Mouse (Mus musculus) liver, postnatal 0 days (tissue): Measurements from ENCODE around the gene Ttc23. TPM values are rescaled to one million over a fixed set of nuclear protein-coding genes. Genes with fewer than 3 reads are reported as not detected.
A peak's percentile ranks its signal among the peaks of the same experiment; 100 is the strongest.

Experiments used
- ATAC-seq: fragments of 200-750 bp; cut with Nextera tagmentation; 2 replicates; pipeline ENCODE4 v1.8.0; 2017; ENCODE audit warnings: mild to moderate bottlenecking, moderate library complexity
- DNase-seq: peaks from one replicate; pipeline ENCODE4 v3.0.0-alpha.2; 2016
- H3K27ac ChIP-seq: fragments of 300-500 bp; sonication (generic); 2 replicates; pipeline ENCODE4 v1.5.1; 2014; ENCODE audit warnings: antibody characterized with exemption, moderate library complexity, mild to moderate bottlenecking, low read depth
- H3K27me3 ChIP-seq: fragments of 300-500 bp; sonication (generic); 2 replicates; pipeline ENCODE4 v1.6.1; 2014; ENCODE audit warnings: low read length, control low read depth, mixed read lengths; ENCODE audit not compliant: insufficient read depth
- H3K36me3 ChIP-seq: fragments of 300-500 bp; sonication (generic); replicated peaks from 2 replicates; pipeline ENCODE4 v1.6.1; 2014; ENCODE audit warnings: mild to moderate bottlenecking, control low read depth, low read length, moderate library complexity, mixed read lengths; ENCODE audit not compliant: insufficient read depth
- H3K4me1 ChIP-seq: fragments of 300-500 bp; sonication (generic); 2 replicates; pipeline ENCODE4 v1.6.1; 2014; ENCODE audit warnings: antibody characterized with exemption, mild to moderate bottlenecking, control low read depth; ENCODE audit not compliant: insufficient read depth
- H3K4me2 ChIP-seq: fragments of 300-500 bp; sonication (generic); 2 replicates; pipeline ENCODE4 v1.6.1; 2014; ENCODE audit warnings: low read depth, mild to moderate bottlenecking, low read length, moderate library complexity, mixed read lengths
- H3K4me3 ChIP-seq: fragments of 300-500 bp; sonication (generic); 2 replicates; pipeline ENCODE4 v1.5.1; 2014; ENCODE audit warnings: low read depth, low read length
- H3K9ac ChIP-seq: fragments of 300-500 bp; sonication (generic); replicated peaks from 2 replicates; pipeline ENCODE4 v1.6.1; 2014; ENCODE audit warnings: mild to moderate bottlenecking, moderate library complexity
- H3K9me3 ChIP-seq: fragments of 300-500 bp; sonication (generic); 2 replicates; pipeline ENCODE4 v1.6.1; 2016; ENCODE audit warnings: mild to moderate bottlenecking, control low read depth, low read length, mixed read lengths
- CTCF ChIP-seq: sonication (generic); IDR thresholded peaks from 2 replicates; pipeline ENCODE4 v1.5.1; 2016; ENCODE audit warnings: antibody characterized with exemption, low read depth
- EP300 ChIP-seq: IDR thresholded peaks from 2 replicates; pipeline ENCODE4 v1.6.1; 2016; ENCODE audit warnings: antibody characterized with exemption, low read depth, mild to moderate bottlenecking
- WGBS: fragments of 180-500 bp; shearing (Covaris S2); extraction: QIAGEN DNeasy Blood & Tissue Kit; methylation state at CpG from one replicate; pipeline ENCODE4 v1.1.7; 2014; ENCODE audit not compliant: insufficient replicate concordance; 5-methylcytosine and 5-hydroxymethylcytosine counted together
- polyA plus RNA-seq: library from polyadenylated mRNA; unstranded; fragments of >200 nt; fragmentation: Nextera tagmentation; extraction: Ambion mirVana; gene quantifications from 2 replicates; pipeline ENCODE4 v1.2.1, GENCODE M21; 2015

The Ttc23 gene
- polyA plus RNA-seq, 1 experiment from 2014 or later, result 8.4 TPM

GRCm38 (mm10) chr7:67613795-67614463 is 33.3 kb upstream of the Ttc23 start:
- no peaks in the 10 kb centered on the region for H3K9me3 ChIP-seq
- ATAC-seq (no peak), DNase-seq (no peak)
- no peak overlapping the region for H3K27ac ChIP-seq
- TF ChIP-seq CTCF, result no peak
- peak; percentile 16; the same call in 1 of the 2 replicates for TF ChIP-seq EP300
- WGBS, result 75% methylated on average over 10 of the region's 10 CpGs
- no peaks in the 10 kb centered on the region for H3K36me3 ChIP-seq
- H3K27me3 ChIP-seq, result no peaks in the 10 kb centered on the region
- H3K9ac ChIP-seq, result no peak overlapping the region
- no peaks in the 10 kb centered on the region; the same call in 1 of the 2 replicates for H3K4me1 ChIP-seq
- H3K4me2 ChIP-seq, result peak overlapping the region; percentile 31; the same call in 1 of the 2 replicates
- no peak overlapping the region for H3K4me3 ChIP-seq

- H3K9me3 ChIP-seq, result no peaks in the 10 kb centered on the region
- DNase-seq (no peak), ATAC-seq (no peak)
- H3K27ac ChIP-seq, result no peak overlapping the region
- H3K4me3 ChIP-seq, result no peak overlapping the region
- H3K36me3 ChIP-seq, result no peaks in the 10 kb centered on the region
- H3K9ac ChIP-seq, result no peak overlapping the region
- 71% methylated on average over 7 of the region's 7 CpGs for WGBS
- no peak for TF ChIP-seq EP300
- no peak for TF ChIP-seq CTCF
- H3K4me2 ChIP-seq, result peak overlapping the region; percentile 31; the same call in 1 of the 2 replicates
- no peaks in the 10 kb centered on the region; the same call in 1 of the 2 replicates for H3K4me1 ChIP-seq
- no peaks in the 10 kb centered on the region for H3K27me3 ChIP-seq
These were observed 32.7 kb upstream of the Ttc23 start for GRCm38 (mm10) chr7:67614464-67614861.

- H3K4me3 ChIP-seq, result no peak overlapping the region
- WGBS, result 65% methylated on average over 4 of the region's 4 CpGs
- H3K27ac ChIP-seq, result no peak overlapping the region
- TF ChIP-seq EP300, result no peak
- no peak for TF ChIP-seq CTCF
- DNase-seq (no peak), ATAC-seq (no peak)
- H3K9me3 ChIP-seq, result no peaks in the 10 kb centered on the region
- H3K27me3 ChIP-seq, result no peaks in the 10 kb centered on the region
- no peaks in the 10 kb centered on the region for H3K36me3 ChIP-seq
- no peak overlapping the region for H3K9ac ChIP-seq
- no peak overlapping the region for H3K4me2 ChIP-seq
- no peaks in the 10 kb centered on the region; the same call in 1 of the 2 replicates for H3K4me1 ChIP-seq
These were observed 30.3 kb upstream of the Ttc23 start for GRCm38 (mm10) chr7:67616890-67617289.

GRCm38 (mm10) chr7:67617646-67618045 is 29.6 kb upstream of the Ttc23 start:
- Histone ChIP-seq H3K36me3 (no peaks in the 10 kb centered on the region), H3K4me3 (no peak overlapping the region), H3K27ac (no peak overlapping the region), H3K27me3 (no peaks in the 10 kb centered on the region), H3K4me1 (no peaks in the 10 kb centered on the region; the same call in 1 of the 2 replicates), H3K9me3 (no peaks in the 10 kb centered on the region), H3K4me2 (no peak overlapping the region), H3K9ac (no peak overlapping the region)
- TF ChIP-seq EP300 (no peak), CTCF (no peak)
- 81% methylated on average over 10 of the region's 10 CpGs for WGBS
- ATAC-seq (no peak), DNase-seq (no peak)

- no peak overlapping the region for H3K4me2 ChIP-seq
- H3K27ac ChIP-seq, result no peak overlapping the region
- H3K4me3 ChIP-seq, result no peak overlapping the region
- DNase-seq, result no peak
- H3K9ac ChIP-seq, result no peak overlapping the region
- 81% methylated on average over 3 of the region's 3 CpGs for WGBS
- H3K36me3 ChIP-seq, result no peaks in the 10 kb centered on the region
- no peak for ATAC-seq
- no peak for TF ChIP-seq EP300
- TF ChIP-seq CTCF, result no peak
- H3K9me3 ChIP-seq, result no peaks in the 10 kb centered on the region
- no peaks in the 10 kb centered on the region for H3K27me3 ChIP-seq
- no peaks in the 10 kb centered on the region; the same call in 1 of the 2 replicates for H3K4me1 ChIP-seq
These were observed 28.9 kb upstream of the Ttc23 start for GRCm38 (mm10) chr7:67618316-67618715.

GRCm38 (mm10) chr7:67619836-67620235 is 27.4 kb upstream of the Ttc23 start:
- no peak for DNase-seq
- Histone ChIP-seq H3K4me3 (no peak overlapping the region), H3K9me3 (no peaks in the 10 kb centered on the region), H3K9ac (no peak overlapping the region), H3K4me1 (no peaks in the 10 kb centered on the region), H3K27ac (no peak overlapping the region), H3K36me3 (no peaks in the 10 kb centered on the region), H3K27me3 (no peaks in the 10 kb centered on the region), H3K4me2 (no peak overlapping the region)
- no peak for ATAC-seq
- TF ChIP-seq CTCF, result peak; percentile 44
- no peak for TF ChIP-seq EP300
- WGBS, result 77% methylated on average over 4 of the region's 4 CpGs
